Mouse (Mus musculus) heart, postnatal 10 days (tissue): ENCODE data around the gene Ncs1. TPM values are rescaled to one million over a fixed set of nuclear protein-coding genes. Genes with fewer than 3 reads are reported as not detected.

Experiments used
- DNase-seq, 2 experiments: peaks; one replicate each; pipeline ENCODE4 v3.0.0; 2021
- intact Hi-C: fragments of 180-260 bp; cut with DNase I; formaldehyde crosslinking; loops from one replicate; pipeline ENCODE4 v1.15.1; 2025
- total RNA-seq, 2 experiments: library from RNA; stranded (reverse); gene quantifications; 2 replicates each; pipeline ENCODE4 v1.2.3; 2021

Ncs1 gene
- 10 to 100 TPM; 10.8 to 17.1 TPM for total RNA-seq

DNA sequence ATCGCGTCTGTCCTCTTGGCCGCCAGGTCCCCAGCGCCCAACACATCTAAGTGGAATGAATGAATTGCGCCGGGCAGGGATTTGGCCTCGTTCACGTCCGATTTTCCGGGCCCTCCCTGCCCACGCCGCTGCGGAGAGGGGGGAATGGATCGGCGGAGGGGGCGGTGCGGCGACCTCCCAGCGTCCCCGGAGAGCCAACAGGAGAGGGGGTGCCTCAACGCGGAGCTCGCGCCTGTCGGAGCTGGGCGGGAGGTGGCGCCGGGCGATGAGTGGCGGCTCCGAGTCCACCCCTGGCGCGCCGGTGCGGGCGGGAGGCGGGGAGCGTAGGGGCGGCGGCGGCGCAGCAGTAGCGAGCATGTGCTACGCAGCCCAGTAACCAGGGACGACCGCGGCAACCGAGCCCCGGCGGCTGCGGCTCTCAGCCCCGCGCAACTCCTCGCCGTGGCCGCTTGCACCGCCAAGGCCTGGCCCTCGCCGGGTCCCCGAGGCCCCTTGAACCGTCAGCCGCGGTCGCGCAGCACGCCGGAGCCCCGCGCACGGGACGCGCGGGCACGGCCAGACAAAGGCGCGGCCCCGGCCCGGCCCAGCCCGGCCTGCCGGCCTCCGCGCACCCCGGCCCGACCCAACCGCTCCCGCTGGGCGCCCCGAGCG lies at the start of gene Ncs1:
Ncs1 (plus strand) TSS at position 333 of the 651 bp plus-strand sequence.
- peak; percentile 77 to 86 for DNase-seq
- intact Hi-C loops, result loop anchor here (5.0 kb wide), 1 partner anchor 47 kb away; no protein-coding TSS in a partner anchor

DNA sequence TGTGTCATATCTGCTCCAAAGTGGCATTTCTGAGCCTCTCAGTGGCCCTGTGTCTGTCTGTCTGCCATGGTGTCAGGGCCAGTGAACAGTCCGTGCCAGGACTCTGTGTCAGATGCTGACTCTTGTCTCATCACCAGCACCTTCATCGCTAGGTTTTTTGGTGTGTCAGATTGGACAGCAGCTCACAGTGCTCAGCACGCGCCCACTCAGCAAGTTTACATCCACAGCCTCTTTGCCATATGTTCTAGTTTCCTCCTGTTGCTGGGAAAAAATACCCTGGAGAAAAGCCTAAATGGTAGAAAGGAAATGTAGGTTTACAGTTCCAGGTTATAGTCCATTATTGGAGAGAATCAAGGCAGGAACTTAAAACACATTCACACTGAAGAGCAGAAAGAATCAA lies 47.0 kb upstream of the Ncs1 start:
- no peak for DNase-seq
- intact Hi-C loops, result no loop called here

DNA sequence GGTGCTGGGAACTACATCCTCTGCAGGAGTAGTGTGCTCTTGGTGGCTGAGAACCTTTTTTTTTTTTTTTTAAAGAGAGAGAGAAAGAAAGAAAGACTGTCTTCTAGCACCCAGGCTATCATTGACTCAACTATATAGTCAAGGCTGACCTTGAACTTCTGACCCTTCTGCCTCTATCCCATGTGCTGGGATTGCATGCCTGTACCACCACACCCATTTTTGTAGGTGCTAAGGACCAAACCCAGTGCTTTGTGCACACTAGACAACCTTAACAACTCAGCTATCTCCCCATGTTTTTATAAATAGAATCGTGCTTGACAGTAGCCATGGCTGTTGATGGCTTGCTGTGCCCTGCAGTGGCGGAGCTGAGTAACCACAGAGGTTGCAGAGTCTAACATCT lies 45.6 kb upstream of the Ncs1 start:
- no peak for DNase-seq
- intact Hi-C loops, result no loop called here

DNA sequence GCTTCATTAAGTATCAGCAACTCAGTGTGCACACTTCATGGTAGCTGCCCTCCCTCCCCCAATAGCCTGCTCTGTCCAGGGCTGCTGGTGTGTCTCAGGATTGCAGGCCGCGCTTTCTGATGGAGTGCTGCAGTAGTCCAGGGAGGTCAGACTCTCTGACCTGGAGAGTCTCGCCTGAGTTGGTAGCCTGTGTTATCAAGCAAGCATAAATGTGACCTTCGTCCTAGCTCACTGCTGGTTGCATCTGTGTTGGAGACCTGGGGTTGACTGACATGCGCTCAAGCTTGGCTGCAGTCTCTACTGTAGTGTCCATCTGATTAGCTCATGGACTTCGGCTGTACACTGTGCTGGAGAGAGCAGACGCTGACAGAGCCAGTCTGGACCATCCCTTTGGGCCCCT lies 43.8 kb upstream of the Ncs1 start:
- DNase-seq, result no peak
- intact Hi-C loops, result no loop called here

DNA sequence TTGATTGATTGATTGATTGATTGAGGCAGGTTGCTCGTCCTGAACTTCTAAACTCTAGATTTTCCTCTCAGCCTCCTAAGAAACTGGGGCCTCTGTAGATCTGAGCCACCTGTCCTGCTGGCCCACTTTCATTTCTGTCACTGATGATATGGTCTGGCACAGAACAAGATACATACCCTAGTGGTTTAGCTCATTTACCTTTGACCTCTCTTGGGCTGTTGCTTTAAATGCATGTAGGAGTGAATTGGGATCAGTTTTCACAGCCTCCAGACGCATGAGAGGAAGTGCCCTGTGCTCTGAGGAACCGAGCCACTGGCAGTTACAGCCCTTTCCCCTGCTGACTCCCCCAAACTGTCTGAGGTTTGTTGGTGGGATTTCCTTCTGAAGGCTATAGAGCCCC lies 43.3 kb upstream of the Ncs1 start:
- intact Hi-C loops, result no loop called here
- DNase-seq, result no peak

DNA sequence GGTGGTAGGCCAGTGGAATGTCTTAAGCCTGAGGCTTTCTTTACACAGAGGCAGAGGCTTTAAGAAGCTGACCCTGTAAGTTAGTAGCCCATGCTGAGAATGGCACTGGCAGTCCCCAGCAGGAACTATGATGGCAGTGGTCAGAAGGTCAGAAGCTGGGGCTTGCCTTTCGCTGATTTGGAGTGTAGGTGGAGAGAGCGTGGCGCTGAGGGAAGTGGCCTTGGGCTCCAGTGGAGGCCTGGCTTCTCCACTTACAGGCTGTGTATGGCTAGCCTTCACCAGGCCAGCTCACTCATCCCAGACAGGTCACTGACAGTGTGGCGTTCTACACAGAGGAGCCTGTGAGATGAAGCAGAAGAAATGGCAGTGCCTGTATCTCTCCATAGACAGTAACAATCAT lies 42.7 kb upstream of the Ncs1 start:
- DNase-seq, result no peak
- intact Hi-C loops, result no loop called here

DNA sequence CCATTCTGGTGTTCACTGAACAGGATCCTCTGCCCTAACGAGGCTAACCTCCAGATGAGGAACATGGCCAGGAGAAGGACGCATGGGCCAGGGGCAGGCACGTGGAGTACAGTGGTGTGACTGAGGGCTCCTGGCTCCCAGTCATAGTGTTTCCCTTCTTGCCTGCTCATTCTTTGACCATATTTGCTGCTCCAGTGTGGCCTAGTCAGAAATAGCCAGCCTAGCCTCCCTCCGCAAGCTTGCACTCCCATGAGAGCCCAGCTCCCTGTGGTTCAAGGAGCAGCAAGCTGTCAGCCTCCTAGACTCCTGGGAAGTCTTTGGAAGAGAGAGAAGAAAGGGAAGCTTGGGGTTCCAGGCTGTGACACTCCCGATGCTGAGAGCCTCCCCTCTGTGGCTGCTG lies 40.9 kb upstream of the Ncs1 start:
- DNase-seq, result no peak

DNA sequence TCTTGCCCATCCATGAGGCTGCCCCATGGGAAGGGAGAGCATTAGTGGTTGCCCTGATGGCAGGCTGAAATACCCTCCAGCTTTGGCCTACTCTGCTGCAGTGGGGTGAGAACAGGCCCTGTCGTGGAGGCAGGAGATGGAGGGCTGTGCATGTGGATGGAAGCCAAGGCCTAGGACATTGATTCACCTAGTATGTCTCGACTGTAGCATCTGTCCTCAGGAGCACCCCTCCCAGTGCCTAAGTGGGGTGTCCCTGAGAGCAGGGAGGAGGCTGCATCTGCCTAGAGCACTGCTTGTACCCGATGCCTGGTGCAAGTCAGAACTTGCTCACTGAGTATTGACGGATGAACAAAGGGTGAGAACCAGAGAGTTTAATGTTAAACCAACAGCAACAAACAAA lies 39.4 kb upstream of the Ncs1 start:
- intact Hi-C loops, result no loop called here
- no peak for DNase-seq

More for the DNA sequence above, 40.9 kb upstream of the Ncs1 start:
- intact Hi-C loops, result no loop called here

DNA sequence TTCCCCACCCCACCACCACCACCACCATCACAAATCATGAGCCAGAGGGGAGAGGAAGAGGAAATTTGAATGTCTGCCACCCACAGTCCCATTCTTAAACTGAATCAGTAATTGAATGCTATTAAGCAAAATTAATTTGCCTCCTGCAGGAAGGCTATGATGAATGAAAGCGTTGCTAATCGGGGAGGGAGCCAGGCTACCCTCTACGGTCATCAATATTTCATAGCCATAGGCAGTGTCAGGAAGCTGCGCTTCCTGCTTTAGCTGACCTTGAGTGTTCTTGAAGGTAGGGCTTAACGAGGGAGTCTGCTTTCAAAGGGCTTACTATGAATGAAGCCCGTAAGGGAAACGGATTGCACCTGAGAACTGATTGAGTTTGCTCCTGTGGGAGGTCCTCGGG lies 38.7 kb upstream of the Ncs1 start:
- DNase-seq, result no peak
- intact Hi-C loops, result no loop called here

DNA sequence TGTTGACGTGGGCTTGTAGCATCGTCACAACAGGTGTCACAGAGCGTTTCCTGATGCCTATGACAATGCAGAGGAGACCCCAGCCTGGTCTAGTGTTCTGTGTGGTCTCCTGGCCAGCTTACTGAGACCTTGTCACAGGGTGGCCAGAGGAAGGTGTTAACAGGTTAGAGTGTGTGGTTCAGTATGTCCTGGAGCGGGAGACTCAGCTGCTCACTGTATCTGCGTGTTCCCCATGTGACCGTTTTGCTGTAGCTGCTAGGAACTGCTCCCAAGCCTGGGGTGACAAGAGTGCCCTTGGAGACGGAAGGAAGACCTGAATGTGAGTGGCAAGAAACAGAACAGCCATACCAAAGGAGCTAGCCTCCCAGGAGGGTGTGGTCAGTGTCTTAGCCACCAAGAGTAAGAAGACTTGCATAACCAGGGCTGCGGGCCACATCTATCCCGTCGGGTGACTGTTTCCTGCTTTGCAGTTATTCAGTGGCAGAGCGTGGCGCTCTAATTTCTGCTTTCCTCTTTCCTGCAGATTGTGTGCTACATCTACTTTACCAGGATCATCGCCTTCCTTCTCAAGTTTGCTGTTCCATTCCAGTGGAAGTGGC lies 37.0 kb upstream of the Ncs1 start:
- intact Hi-C loops, result no loop called here
- DNase-seq, result no peak

DNA sequence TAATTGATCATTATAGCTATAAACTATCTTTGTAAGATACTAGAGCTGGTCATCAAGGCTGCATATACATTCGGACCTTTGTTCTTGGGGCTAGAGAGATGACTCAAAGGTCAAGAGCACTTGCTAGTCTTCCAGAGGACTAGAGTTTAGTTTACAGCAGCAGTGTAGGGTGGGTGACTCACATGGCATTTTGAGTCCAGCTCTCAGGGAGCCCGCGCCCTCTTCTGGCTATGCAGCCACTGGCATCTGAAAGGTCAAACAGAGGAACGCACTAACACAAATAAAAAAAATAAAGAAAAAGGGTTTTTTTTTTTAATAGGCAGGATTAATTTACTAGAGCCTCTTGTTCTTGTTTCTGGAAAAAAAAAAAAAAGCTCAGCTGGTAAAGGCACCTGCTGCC lies 36.1 kb upstream of the Ncs1 start:
- intact Hi-C loops, result no loop called here
- no peak for DNase-seq

DNA sequence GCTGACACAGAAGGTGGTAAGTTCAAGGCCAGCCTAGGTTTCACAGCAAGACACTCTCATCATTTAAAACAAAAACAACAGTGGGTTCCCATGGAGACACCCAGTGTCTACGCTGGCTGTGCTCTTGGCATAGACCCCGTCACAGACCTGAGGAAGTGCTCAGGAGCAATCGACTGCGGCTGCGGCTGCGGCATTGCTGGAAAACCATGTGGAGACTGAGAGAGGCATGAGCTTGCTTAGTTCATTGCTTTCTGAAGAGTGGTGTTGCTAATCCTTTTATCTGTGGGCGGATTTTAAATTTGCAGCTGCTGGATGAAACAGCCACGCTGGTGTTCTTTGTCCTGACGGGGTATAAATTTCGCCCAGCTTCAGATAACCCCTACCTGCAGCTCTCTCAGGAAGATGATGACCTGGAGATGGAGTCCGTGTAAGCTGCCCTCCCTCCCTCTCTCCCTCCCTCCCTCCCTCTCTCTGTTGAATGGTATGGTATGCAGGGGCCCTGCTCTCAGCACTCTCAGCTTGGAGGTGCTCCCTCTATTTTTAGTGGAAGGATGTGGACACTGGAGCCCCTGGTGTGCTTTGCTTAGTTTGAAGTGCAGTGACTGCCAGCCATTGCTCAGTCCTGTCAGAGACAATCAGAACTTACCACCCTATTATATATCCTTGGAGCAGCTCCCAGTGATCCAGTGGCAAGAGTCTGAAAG lies 35.3 kb upstream of the Ncs1 start:
- intact Hi-C loops, result no loop called here
- no peak for DNase-seq

DNA sequence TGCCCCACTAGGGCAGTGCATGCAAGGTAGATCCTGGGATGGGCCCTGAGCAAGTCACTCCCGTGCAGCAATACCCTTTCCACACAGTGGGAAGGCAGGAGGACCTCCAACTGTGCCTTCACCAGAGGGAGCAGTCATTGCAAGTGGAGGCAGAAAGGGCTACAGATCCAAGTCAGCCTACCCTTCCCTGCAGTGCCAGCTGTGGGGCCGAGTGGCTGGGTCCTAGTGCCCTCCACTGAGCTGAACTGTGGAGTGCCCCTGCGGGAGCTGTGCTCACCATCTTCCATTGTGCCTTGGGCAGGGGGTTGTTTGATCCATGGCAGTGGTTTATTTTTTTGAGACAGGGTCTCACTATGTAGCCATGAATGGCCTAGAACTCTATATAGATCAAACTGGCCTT lies 34.4 kb upstream of the Ncs1 start:
- intact Hi-C loops, result no loop called here
- no peak for DNase-seq

DNA sequence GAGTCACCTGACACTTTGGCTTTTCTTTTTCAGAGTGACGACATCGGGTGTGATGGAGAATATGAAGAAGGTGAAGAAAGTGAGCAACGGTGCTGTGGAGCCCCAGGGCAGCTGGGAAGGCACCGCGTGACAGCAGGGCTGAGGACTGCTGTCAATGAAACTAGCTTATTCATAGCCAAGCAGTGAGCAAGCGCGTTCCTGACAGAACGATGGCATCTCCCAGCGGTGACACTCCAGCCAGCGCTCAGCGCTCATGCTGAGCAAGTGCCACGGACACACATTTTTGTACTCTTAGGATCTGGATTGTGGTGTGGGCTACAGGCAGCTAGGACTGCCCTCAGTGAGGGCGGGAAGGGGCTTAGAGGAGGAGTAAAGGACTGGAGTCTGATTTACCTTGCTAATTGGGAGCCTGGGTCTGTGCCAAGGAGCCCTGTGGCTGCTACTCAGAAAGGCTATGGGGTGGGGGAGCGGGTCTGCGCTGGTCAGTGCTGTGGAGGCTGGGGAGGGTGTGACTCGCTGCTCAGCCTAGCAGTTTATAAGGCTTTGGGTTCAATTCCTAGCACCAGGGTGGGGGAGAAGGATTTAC lies 31.3 kb upstream of the Ncs1 start:
- peak in 1 of 2 experiments; percentile 44 for DNase-seq
- intact Hi-C loops, result no loop called here

DNA sequence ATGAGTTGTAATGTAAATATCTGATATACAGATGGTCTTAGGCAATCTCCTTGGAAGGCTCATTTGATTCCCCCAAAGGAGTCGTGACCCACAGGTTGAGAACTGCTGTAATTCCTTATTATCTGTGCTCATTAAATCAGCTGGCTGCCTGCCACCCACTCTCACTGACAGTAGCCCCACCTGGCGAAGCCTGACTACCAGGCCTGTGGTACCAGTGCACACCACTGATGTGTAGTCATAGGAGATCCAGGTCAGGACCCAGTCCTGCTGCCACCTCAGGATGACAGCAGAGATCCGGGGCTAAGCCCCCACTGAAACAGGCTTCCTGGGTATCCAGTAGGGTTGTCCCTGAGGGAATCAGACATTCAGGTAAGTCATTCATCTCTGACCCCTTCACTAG lies 27.0 kb upstream of the Ncs1 start:
- no peak for DNase-seq
- intact Hi-C loops, result no loop called here

DNA sequence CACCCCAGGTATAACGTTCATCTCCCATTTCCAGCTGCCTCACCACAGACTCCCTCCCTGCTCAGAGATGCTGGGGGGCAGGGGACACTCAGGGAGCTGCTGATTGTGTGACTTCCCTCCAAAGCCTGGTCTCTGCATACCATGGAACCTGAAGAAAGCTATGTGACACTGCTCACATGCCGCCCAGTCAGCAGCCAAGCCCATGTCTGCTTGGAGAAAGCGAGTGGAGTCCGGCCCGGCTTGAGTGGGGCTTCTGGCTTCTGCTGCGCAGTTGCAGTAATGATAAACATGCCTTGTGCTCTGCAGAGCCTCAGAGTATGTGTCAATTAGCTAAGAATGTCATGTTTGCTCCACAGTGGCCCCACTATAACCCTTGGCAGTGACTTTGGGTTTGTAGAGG lies 26.2 kb upstream of the Ncs1 start:
- no peak for DNase-seq
- intact Hi-C loops, result no loop called here

DNA sequence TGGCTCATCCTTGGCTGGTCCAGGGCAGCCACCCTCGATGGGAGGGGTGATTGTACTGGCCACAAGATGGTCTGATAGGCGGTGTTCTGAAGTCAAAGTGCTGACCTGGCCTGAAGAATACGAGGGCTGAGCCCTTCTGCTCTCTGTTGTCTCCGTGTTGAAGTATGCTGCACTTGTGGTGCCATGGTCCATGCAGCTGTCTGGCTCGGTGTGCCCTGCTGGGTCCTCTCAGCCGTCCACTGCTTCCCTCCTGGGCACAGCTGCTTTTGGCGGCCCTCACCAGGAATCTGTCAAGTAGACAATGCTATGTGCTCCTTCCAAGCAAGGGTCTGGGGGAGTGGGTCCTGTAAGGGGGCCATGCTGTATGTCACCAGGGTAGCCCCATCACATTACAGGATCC lies 24.8 kb upstream of the Ncs1 start:
- DNase-seq, result no peak
- intact Hi-C loops, result no loop called here

DNA sequence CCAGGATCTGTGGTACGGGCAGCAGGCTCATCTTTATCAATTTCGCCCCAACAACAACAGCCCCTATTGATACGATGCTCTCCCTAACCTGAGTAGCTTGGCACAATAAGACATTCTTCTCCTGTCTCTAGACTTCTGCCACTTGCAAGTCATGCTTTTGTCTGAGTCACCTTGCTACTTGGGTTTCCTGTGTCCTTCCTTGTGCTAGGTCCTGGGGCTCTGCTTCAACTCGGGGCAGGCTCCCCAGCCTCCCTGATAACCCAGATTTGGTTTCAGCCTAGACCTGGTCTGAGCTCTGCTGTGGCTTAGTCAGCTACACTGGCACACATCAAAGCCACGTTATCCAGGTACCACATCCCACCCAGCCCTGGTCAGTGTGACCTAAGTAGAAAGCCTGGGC lies 24.0 kb upstream of the Ncs1 start:
- intact Hi-C loops, result no loop called here

DNA sequence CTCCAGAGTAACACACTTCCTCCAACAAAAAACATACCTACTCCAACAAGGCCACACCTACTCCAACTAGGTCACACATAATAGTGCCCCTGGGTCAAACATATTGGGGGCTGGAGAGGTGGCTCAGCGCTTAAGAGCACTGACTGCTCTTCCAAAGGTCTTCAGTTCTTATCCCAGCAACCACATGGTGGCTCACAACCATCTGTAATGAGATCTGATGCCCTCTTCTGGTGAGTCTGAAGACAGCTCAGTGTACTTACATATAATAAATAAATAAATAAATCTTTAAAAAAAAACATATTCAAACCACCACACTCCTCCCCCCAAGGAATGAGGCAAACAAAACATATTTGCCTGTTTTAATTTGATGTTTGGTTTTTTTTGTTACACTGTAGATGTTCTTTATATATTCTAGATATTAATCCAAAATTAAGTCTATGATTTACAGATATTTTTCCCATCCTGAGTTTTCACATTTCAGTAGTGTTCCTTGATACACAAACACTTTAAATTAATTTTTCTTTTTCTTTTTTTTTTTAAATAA lies 16.8 kb upstream of the Ncs1 start:
- intact Hi-C loops, result no loop called here
- no peak for DNase-seq

More for the DNA sequence above, 24.0 kb upstream of the Ncs1 start:
- DNase-seq, result no peak

DNA sequence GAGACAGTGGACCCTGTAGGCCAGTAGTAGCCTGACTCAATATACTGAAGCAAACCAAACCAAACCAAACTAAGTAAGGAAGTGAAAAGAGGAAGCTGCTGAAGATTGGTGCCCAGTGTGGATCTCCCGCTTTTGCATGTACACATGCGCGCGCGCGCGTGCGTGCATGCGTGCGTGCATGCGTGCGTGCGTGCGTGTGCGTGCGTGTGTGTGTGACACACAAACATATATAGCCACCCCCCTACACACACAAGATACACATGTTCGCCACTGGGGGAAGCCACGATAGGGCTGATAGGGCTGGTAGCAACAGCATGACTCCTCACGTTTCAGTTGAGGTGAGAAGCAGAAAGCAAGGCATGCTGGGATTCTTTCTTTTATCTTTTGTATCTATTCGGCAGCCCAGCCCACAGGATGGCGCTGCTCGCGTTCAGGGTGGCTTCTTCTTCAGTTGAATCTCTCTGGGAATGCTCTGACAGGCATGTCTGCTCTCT lies 6.4 kb upstream of the Ncs1 start:
- no peak for DNase-seq
- intact Hi-C loops, result no loop called here

DNA sequence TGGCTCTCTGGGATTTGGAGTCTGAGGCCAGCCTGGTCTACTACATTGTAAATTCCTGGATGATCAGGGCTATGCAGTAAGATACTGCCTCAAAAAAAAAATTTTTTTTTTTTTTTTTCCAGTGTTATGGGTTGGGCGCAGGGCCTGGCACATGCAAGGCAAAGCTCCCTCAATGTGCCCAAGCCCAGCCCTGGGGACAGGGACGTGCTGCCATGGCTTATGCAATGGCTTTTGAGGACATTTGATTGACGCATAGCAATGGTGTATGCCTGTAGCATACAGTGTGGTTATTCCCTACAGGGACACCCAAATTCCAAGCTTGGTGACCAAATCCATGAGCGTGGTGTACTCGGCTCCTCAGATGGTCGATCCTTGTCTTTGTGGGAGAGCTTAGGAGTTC lies 5.8 kb upstream of the Ncs1 start:
- DNase-seq, result no peak
- intact Hi-C loops, result no loop called here
